Mouse (Mus musculus) stomach, embryonic 16.5 days (tissue): ENCODE results near the gene Olfr1223. TPM values are rescaled to one million over a fixed set of nuclear protein-coding genes. Genes with fewer than 3 reads are reported as not detected.
"Not testable (repeated sequence)": the region's sequence is repeated elsewhere in the genome, so short reads cannot be mapped to it uniquely, and the experiment has no call there.

ENCODE experiments used
- ATAC-seq: fragments of 200-750 bp; cut with Nextera tagmentation; 2 replicates; pipeline ENCODE4 v1.8.0; 2017; ENCODE audit warnings: moderate number of reproducible peaks, moderate TSS enrichment; ENCODE audit not compliant: insufficient read depth, low FRiP score
- H3K27ac ChIP-seq: fragments of 300-500 bp; sonication (generic); 2 replicates; pipeline ENCODE4 v1.5.1; 2014; ENCODE audit warnings: low read length
- H3K27me3 ChIP-seq: fragments of 300-500 bp; sonication (generic); 2 replicates; pipeline ENCODE4 v1.6.1; 2014; ENCODE audit warnings: low read length, control low read depth, mixed read lengths; ENCODE audit not compliant: control insufficient read depth, insufficient read depth
- H3K36me3 ChIP-seq: fragments of 300-500 bp; sonication (generic); 2 replicates; pipeline ENCODE4 v1.6.1; 2014; ENCODE audit warnings: low read length; ENCODE audit not compliant: control insufficient read depth, insufficient read depth
- H3K4me1 ChIP-seq: fragments of 300-500 bp; sonication (generic); 2 replicates; pipeline ENCODE4 v1.6.1; 2014; ENCODE audit warnings: low read length, control low read depth, mixed read lengths; ENCODE audit not compliant: control insufficient read depth, insufficient read depth
- H3K4me2 ChIP-seq: fragments of 300-500 bp; sonication (generic); 2 replicates; pipeline ENCODE4 v1.6.1; 2014; ENCODE audit warnings: low read depth, low read length, mixed read lengths
- H3K4me3 ChIP-seq: fragments of 300-500 bp; sonication (generic); replicated peaks from 2 replicates; pipeline ENCODE4 v1.5.1; 2014; ENCODE audit warnings: mild to moderate bottlenecking, low read length
- H3K9ac ChIP-seq: fragments of 300-500 bp; sonication (generic); 2 replicates; pipeline ENCODE4 v1.6.1; 2014; ENCODE audit warnings: low read length
- H3K9me3 ChIP-seq: fragments of 300-500 bp; sonication (generic); replicated peaks from 2 replicates; pipeline ENCODE4 v1.6.1; 2016; ENCODE audit warnings: low read length, control low read depth; ENCODE audit not compliant: control insufficient read depth
- WGBS: fragments of 180-500 bp; shearing (Covaris S2); extraction: QIAGEN DNeasy Blood & Tissue Kit; methylation state at CpG from one replicate; pipeline ENCODE4 v1.1.7; 2014; 5-methylcytosine and 5-hydroxymethylcytosine counted together
- polyA plus RNA-seq: library from polyadenylated mRNA; unstranded; fragments of >200 nt; fragmentation: Nextera tagmentation; extraction: Ambion mirVana; gene quantifications from 2 replicates; pipeline ENCODE4 v1.2.1, GENCODE M21; 2015

Olfr1223 gene
- not detected in 2 replicates for polyA plus RNA-seq

- H3K9ac ChIP-seq, result no peak within 1 kb of the TSS
- H3K27ac ChIP-seq, result no peak within 1 kb of the TSS
- no peak within 1 kb of the TSS for H3K4me2 ChIP-seq
- H3K9me3 ChIP-seq, result no peaks in the 10 kb centered on the region
- 69% methylated on average over 1 of the region's 1 CpGs for WGBS
- no peaks in the 10 kb centered on the region for H3K36me3 ChIP-seq
- H3K4me3 ChIP-seq, result no peak within 1 kb of the TSS
- no peaks in the 10 kb centered on the region for H3K27me3 ChIP-seq
- ATAC-seq, result no peak
- H3K4me1 ChIP-seq, result no peaks in the 10 kb centered on the region
Observed at GRCm38 (mm10) chr2:89151460-89151859, at the start of gene Olfr1223. TSS of gene Olfr1223 (minus strand) at chr2:89151560.

GRCm38 (mm10) chr2:89199948-89200347 is 48.6 kb upstream of the Olfr1223 start, which contains the start of gene Olfr1226:
TSS of gene Olfr1226 (minus strand) at chr2:89200048.
- 70% methylated on average over 2 of the region's 2 CpGs for WGBS
- H3K27ac ChIP-seq, result no peak within 1 kb of the TSS
- no peaks in the 10 kb centered on the region for H3K4me1 ChIP-seq
- H3K27me3 ChIP-seq, result no peaks in the 10 kb centered on the region
- no peak for ATAC-seq
- no peak within 1 kb of the TSS for H3K4me2 ChIP-seq
- no peaks in the 10 kb centered on the region for H3K36me3 ChIP-seq
- H3K9ac ChIP-seq, result no peak within 1 kb of the TSS
- H3K9me3 ChIP-seq, result no peaks in the 10 kb centered on the region
- no peak within 1 kb of the TSS for H3K4me3 ChIP-seq

- Histone ChIP-seq H3K9ac (no peak overlapping the region), H3K27ac (no peak overlapping the region), H3K27me3 (no peaks in the 10 kb centered on the region), H3K4me2 (no peak overlapping the region), H3K4me1 (no peaks in the 10 kb centered on the region), H3K9me3 (no peaks in the 10 kb centered on the region), H3K4me3 (no peak overlapping the region), H3K36me3 (no peaks in the 10 kb centered on the region)
- ATAC-seq, result no peak
- WGBS, result 85% methylated on average over 3 of the region's 3 CpGs
Observed at GRCm38 (mm10) chr2:89196325-89196982, 45.1 kb upstream of the Olfr1223 start.

- no peak within 1 kb of the TSS for H3K9ac ChIP-seq
- H3K4me3 ChIP-seq, result no peak within 1 kb of the TSS
- H3K27ac ChIP-seq, result no peak within 1 kb of the TSS
- no peak within 1 kb of the TSS for H3K4me2 ChIP-seq
- H3K27me3 ChIP-seq, result no peaks in the 10 kb centered on the region
- no peaks in the 10 kb centered on the region for H3K4me1 ChIP-seq
- no peaks in the 10 kb centered on the region for H3K36me3 ChIP-seq
- 83% methylated on average over 1 of the region's 1 CpGs for WGBS
- ATAC-seq, result no peak
- H3K9me3 ChIP-seq, result no peaks in the 10 kb centered on the region
Observed at GRCm38 (mm10) chr2:89174569-89174968, 23.2 kb upstream of the Olfr1223 start, which contains the start of gene Olfr1225. TSS of gene Olfr1225 (minus strand) at chr2:89174669.

GRCm38 (mm10) chr2:89164711-89165110 is 13.4 kb upstream of the Olfr1223 start:
- H3K9ac ChIP-seq, H3K27ac ChIP-seq, H3K4me3 ChIP-seq, H3K9me3 ChIP-seq, H3K4me2 ChIP-seq, H3K4me1 ChIP-seq, H3K27me3 ChIP-seq, H3K36me3 ChIP-seq, ATAC-seq: not testable (repeated sequence)
- 90% methylated on average over 4 of the region's 4 CpGs for WGBS

- not testable (repeated sequence) for ATAC-seq, H3K4me1 ChIP-seq, H3K9me3 ChIP-seq, H3K27ac ChIP-seq, H3K4me2 ChIP-seq, H3K36me3 ChIP-seq, H3K4me3 ChIP-seq, H3K9ac ChIP-seq, H3K27me3 ChIP-seq
- WGBS, result 89% methylated on average over 8 of the region's 8 CpGs
Observed at GRCm38 (mm10) chr2:89163991-89164390, 12.6 kb upstream of the Olfr1223 start, which contains the start of gene Olfr1224-ps1. TSS of gene Olfr1224-ps1 (minus strand) at chr2:89164091.

GRCm38 (mm10) chr2:89132954-89133353 is 18.4 kb downstream of the Olfr1223 start, which contains the start of gene Olfr1222:
TSS of gene Olfr1222 (minus strand) at chr2:89133054.
- no peak within 1 kb of the TSS for H3K27ac ChIP-seq
- H3K4me3 ChIP-seq, result no peak within 1 kb of the TSS
- 61% methylated on average over 3 of the region's 3 CpGs for WGBS
- H3K27me3 ChIP-seq, result no peaks in the 10 kb centered on the region
- no peaks in the 10 kb centered on the region for H3K36me3 ChIP-seq
- no peak for ATAC-seq
- no peaks in the 10 kb centered on the region for H3K9me3 ChIP-seq
- no peak within 1 kb of the TSS for H3K4me2 ChIP-seq
- no peaks in the 10 kb centered on the region for H3K4me1 ChIP-seq
- H3K9ac ChIP-seq, result no peak within 1 kb of the TSS

GRCm38 (mm10) chr2:89117183-89117582 is 34.2 kb downstream of the Olfr1223 start, which contains the start of gene Olfr1221:
TSS of gene Olfr1221 (minus strand) at chr2:89117283.
- Histone ChIP-seq H3K27ac (no peak within 1 kb of the TSS), H3K9ac (no peak within 1 kb of the TSS), H3K36me3 (no peaks in the 10 kb centered on the region), H3K27me3 (no peaks in the 10 kb centered on the region), H3K9me3 (no peaks in the 10 kb centered on the region), H3K4me3 (no peak within 1 kb of the TSS), H3K4me1 (no peaks in the 10 kb centered on the region), H3K4me2 (no peak within 1 kb of the TSS)
- ATAC-seq, result no peak
- 72% methylated on average over 2 of the region's 2 CpGs for WGBS

GRCm38 (mm10) chr2:89106735-89107134 is 44.6 kb downstream of the Olfr1223 start, which contains the start of gene Olfr1220:
TSS of gene Olfr1220 (minus strand) at chr2:89106835.
- Histone ChIP-seq H3K9ac (no peak within 1 kb of the TSS), H3K4me2 (no peak within 1 kb of the TSS), H3K36me3 (no peaks in the 10 kb centered on the region), H3K27me3 (no peaks in the 10 kb centered on the region), H3K9me3 (no peaks in the 10 kb centered on the region), H3K4me3 (no peak within 1 kb of the TSS), H3K4me1 (no peaks in the 10 kb centered on the region), H3K27ac (no peak within 1 kb of the TSS)
- ATAC-seq, result no peak
- 69% methylated on average over 3 of the region's 3 CpGs for WGBS
